In the genomic region with DNA sequence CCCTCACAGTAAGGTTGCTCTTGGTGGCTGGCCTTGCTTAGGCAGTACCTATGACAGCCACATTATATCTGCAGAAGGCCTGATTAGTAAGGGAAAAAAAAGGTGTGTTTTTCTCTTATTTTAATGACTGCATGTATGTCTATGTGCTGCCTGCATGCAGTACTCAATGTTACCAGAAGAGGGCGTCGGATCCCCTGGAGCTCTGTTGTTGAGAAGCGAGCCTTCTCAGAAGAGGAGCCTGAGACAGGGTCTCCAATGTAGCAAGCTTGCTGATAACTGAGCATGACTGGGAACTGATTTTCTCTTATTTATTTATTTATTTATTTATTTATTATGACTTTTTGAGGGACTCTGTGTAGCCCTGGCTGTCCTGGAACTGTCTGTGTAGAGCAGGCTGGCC, we compare ENCODE assay signal across 8 mouse cellular contexts. TPM values are rescaled to one million over a fixed set of nuclear protein-coding genes. Genes with fewer than 3 reads are reported as not detected.
DNase-seq lines count a peak whose midpoint lies in the region; ATAC-seq and TF ChIP-seq lines count a peak whose summit lies in the region.

No protein-coding gene starts in this region.

- H3K9me3 ChIP-seq in kidney, postnatal 0 days (replicated peaks; ENCODE audit: low read length): no peaks in the 10 kb centered on the region

- H3K4me1 ChIP-seq in kidney, postnatal 0 days (replicated peaks; ENCODE audit: insufficient read depth, low read length): no peaks in the 10 kb centered on the region

- no peak overlapping the region for H3K27ac ChIP-seq in kidney, postnatal 0 days

- H3K4me3 ChIP-seq in kidney, postnatal 0 days (replicated peaks; ENCODE audit: low read depth, low read length): no peak overlapping the region

- H3K27me3 ChIP-seq in kidney, postnatal 0 days (ENCODE audit: insufficient read depth, low read length): no peaks in the 10 kb centered on the region

- no peak overlapping the region for H3K4me2 ChIP-seq in kidney, postnatal 0 days (ENCODE audit: low read length)

- no peak for ATAC-seq in CD4-positive, CD25-positive, alpha-beta regulatory T cell, adult 4 months
- ATAC-seq in kidney, postnatal 0 days (replicated peaks; ENCODE audit: low FRiP score, low read depth): no peak

- DNase-seq in CD4-positive, CD25-positive, alpha-beta regulatory T cell, adult 2 months (ENCODE audit: low read depth, low spot score): peak; percentile 70
- DNase-seq in kidney, postnatal 0 days (ENCODE audit: low spot score): no peak
- DNase-seq in kidney, adult 11 months: no peak
- peak; percentile 18 for DNase-seq in MN1 (ENCODE audit: low spot score)
- peak; percentile 78 for DNase-seq in induced T-regulatory cell, adult 2 months (ENCODE audit: low read depth)
- DNase-seq in thymus, postnatal 10 days (ENCODE audit: low spot score in 2 of 2): peak; percentile 16 to 35
- no peak for DNase-seq in urinary bladder, postnatal 25 days (ENCODE audit: low spot score)

- 35% methylated on average over 3 of the region's 3 CpGs for WGBS in kidney, postnatal 0 days

- no peak overlapping the region for H3K9ac ChIP-seq in kidney, postnatal 0 days (ENCODE audit: low read depth, low read length)

- H3K36me3 ChIP-seq in kidney, postnatal 0 days (ENCODE audit: insufficient read depth, low read length): peaks cover 21% of the 10 kb centered on the region; the same call in 1 of the 2 replicates

- peak; percentile 67 for TF ChIP-seq CTCF in kidney, postnatal 0 days (IDR thresholded peaks at IDR 0.05; ENCODE audit: low read depth)

RNA-seq across cellular contexts. Expression of gene Rufy2, which starts 7.3 kb away (rescaled TPM):
- polyA plus RNA-seq in CD4-positive, CD25-positive, alpha-beta regulatory T cell, adult 4 months (2017; shearing (Covaris generic)): 10 to 100 TPM; 41.0 to 52.8 TPM
- polyA plus RNA-seq in kidney, postnatal 0 days (2015; fragmentation: Nextera tagmentation; extraction: Ambion mirVana): 20.8 and 21.5 TPM in 2 replicates

RNA-seq across cellular contexts. Expression of gene Hnrnph3, which starts 36.7 kb away (rescaled TPM):
- polyA plus RNA-seq in CD4-positive, CD25-positive, alpha-beta regulatory T cell, adult 4 months (2017; shearing (Covaris generic)): 100 to 1,000 TPM; 101 to 116 TPM
- polyA plus RNA-seq in kidney, postnatal 0 days (2015; fragmentation: Nextera tagmentation; extraction: Ambion mirVana): 56.7 and 57.8 TPM in 2 replicates

RNA-seq across cellular contexts. Expression of gene Pbld2, which starts 36.8 kb away (rescaled TPM):
- under 1 TPM; 0.46 to 0.95 TPM for polyA plus RNA-seq in CD4-positive, CD25-positive, alpha-beta regulatory T cell, adult 4 months (2017; shearing (Covaris generic))
- polyA plus RNA-seq in kidney, postnatal 0 days (2015; fragmentation: Nextera tagmentation; extraction: Ambion mirVana): 11.6 and 12.6 TPM in 2 replicates

RNA-seq across cellular contexts. Expression of gene Dna2, which starts 40.5 kb away (rescaled TPM):
- polyA plus RNA-seq in CD4-positive, CD25-positive, alpha-beta regulatory T cell, adult 4 months (2017; shearing (Covaris generic)): 1 to 10 TPM; 2.0 to 3.0 TPM
- polyA plus RNA-seq in kidney, postnatal 0 days (2015; fragmentation: Nextera tagmentation; extraction: Ambion mirVana): 9.0 and 12.7 TPM in 2 replicates

Comparison
In these comparisons a context has a peak if more than half of its experiments do, and no peak if none do; other contexts are left out.
1. DNase-seq: peak in CD4-positive, CD25-positive, alpha-beta regulatory T cell, adult 2 months (single experiment), MN1 (single experiment), induced T-regulatory cell, adult 2 months (single experiment) and thymus, postnatal 10 days (2 of 2); none in kidney, postnatal 0 days (single experiment), kidney, adult 11 months (single experiment) and urinary bladder, postnatal 25 days (single experiment).